Mouse (Mus musculus): ENCODE data around the gene Prex1.

Gene Prex1

GRCm38 (mm10) chr2:166727790-166728189, 14.2 kb upstream of the Prex1 start:
- no peak for DNase-seq (ENCODE audit: extremely low read depth, insufficient read length, low spot score)

GRCm38 (mm10) chr2:166726891-166727290, 13.3 kb upstream of the Prex1 start:
- DNase-seq (ENCODE audit: extremely low read depth, insufficient read length, low spot score) = no peak

GRCm38 (mm10) chr2:166720416-166720815, 6.8 kb upstream of the Prex1 start:
- no peak for DNase-seq (ENCODE audit: extremely low read depth, insufficient read length, low spot score)

GRCm38 (mm10) chr2:166719930-166720305, 6.3 kb upstream of the Prex1 start:
- no peak for DNase-seq (ENCODE audit: extremely low read depth, insufficient read length, low spot score)

- no peak for DNase-seq (ENCODE audit: extremely low read depth, insufficient read length, low spot score)
Measured at GRCm38 (mm10) chr2:166719301-166719929, 5.8 kb upstream of the Prex1 start.

- no peak for DNase-seq (ENCODE audit: extremely low read depth, insufficient read length, low spot score)
Measured at GRCm38 (mm10) chr2:166716067-166716466, 2.4 kb upstream of the Prex1 start.

- no peak for DNase-seq (ENCODE audit: extremely low read depth, insufficient read length, low spot score)
Measured at GRCm38 (mm10) chr2:166714427-166714699, 731 bp upstream of the Prex1 start.

- no peak for DNase-seq (ENCODE audit: extremely low read depth, insufficient read length, low spot score)
Measured at GRCm38 (mm10) chr2:166712801-166713689, 587 bp downstream of the Prex1 start.

- no peak for DNase-seq (ENCODE audit: extremely low read depth, insufficient read length, low spot score)
Measured at GRCm38 (mm10) chr2:166712310-166712709, 1.3 kb downstream of the Prex1 start.

GRCm38 (mm10) chr2:166711681-166712132, 1.9 kb downstream of the Prex1 start:
- no peak for DNase-seq (ENCODE audit: extremely low read depth, insufficient read length, low spot score)

GRCm38 (mm10) chr2:166709883-166710282, 3.7 kb downstream of the Prex1 start:
- no peak for DNase-seq (ENCODE audit: extremely low read depth, insufficient read length, low spot score)

GRCm38 (mm10) chr2:166708304-166708703, 5.3 kb downstream of the Prex1 start:
- DNase-seq (ENCODE audit: extremely low read depth, insufficient read length, low spot score) = no peak

- no peak for DNase-seq (ENCODE audit: extremely low read depth, insufficient read length, low spot score)
Measured at GRCm38 (mm10) chr2:166706526-166706925, 7.1 kb downstream of the Prex1 start.

- DNase-seq (ENCODE audit: extremely low read depth, insufficient read length, low spot score) = no peak
Measured at GRCm38 (mm10) chr2:166703491-166703890, 10.1 kb downstream of the Prex1 start.

GRCm38 (mm10) chr2:166702113-166702445, 11.6 kb downstream of the Prex1 start:
- DNase-seq (ENCODE audit: extremely low read depth, insufficient read length, low spot score) = no peak

GRCm38 (mm10) chr2:166701248-166702112, 12.2 kb downstream of the Prex1 start:
- no peak for DNase-seq (ENCODE audit: extremely low read depth, insufficient read length, low spot score)

GRCm38 (mm10) chr2:166700732-166701131, 12.9 kb downstream of the Prex1 start:
- no peak for DNase-seq (ENCODE audit: extremely low read depth, insufficient read length, low spot score)

- no peak for DNase-seq (ENCODE audit: extremely low read depth, insufficient read length, low spot score)
Measured at GRCm38 (mm10) chr2:166700116-166700515, 13.5 kb downstream of the Prex1 start.

GRCm38 (mm10) chr2:166699552-166699951, 14.1 kb downstream of the Prex1 start:
- DNase-seq (ENCODE audit: extremely low read depth, insufficient read length, low spot score) = no peak

- no peak for DNase-seq (ENCODE audit: extremely low read depth, insufficient read length, low spot score)
Measured at GRCm38 (mm10) chr2:166694616-166695015, 19.0 kb downstream of the Prex1 start.

- DNase-seq (ENCODE audit: extremely low read depth, insufficient read length, low spot score) = no peak
Measured at GRCm38 (mm10) chr2:166693394-166693793, 20.2 kb downstream of the Prex1 start.
